Mouse (Mus musculus) spleen, adult 12 weeks (tissue): ENCODE measurements around the gene Trp53i11.

Source experiments
- DNase-seq: peaks from one replicate; pipeline ENCODE4 v3.0.0; 2022; ENCODE audit warnings: low spot score

Trp53i11 gene

GRCm38 (mm10) chr2:93242166-93242565, 54.8 kb downstream of the Trp53i11 start:
- no peak for DNase-seq

DNA sequence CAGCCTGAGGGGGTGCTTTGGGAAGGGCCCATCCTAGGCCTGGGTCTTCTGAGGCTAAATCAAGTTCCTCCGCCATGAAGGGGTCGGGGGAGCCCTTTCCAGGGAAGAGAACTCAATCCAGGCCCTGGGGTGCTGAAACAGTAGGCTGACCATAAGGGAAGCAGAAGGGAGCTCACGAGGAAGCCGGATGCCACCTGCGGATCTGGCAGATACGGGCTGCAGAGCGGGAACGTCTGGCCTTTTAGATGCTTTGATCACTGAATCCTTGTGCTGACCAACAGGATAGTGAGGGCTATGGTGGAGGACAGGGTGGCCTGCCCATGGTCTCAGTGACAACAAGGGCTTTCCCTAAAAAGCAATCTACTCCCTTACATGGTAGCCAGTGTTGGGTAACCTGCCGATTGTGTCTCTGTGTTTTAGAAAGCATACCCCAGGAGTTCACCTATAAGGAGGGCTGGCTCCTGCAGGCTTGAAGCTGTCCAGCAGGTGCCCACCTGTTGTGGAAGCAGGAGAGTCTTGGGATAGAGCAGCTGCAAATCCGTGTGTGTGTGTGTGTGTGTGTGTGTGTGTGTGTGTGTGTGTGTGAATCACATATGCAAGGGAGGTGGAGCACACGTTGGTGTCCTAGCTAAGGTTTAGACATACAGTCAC, 56.2 kb downstream of the Trp53i11 start:
- DNase-seq: no peak

DNA sequence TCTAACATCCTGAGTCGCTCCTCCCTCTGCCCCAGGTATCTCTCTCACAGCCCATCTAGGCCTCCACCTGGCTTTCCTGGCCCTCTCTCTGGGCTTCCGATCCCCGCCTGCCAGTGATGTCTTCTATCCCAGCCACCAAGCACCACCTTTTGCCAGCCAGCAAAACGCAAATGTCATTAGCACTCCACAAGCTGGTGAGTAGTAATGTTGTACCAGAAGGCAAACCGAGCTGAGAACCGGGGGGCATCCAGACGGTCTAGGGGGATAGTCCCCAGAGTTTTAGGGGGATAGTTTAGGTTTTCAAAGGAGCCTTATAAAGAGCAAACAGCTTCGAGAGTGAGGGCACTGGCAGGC, 56.7 kb downstream of the Trp53i11 start:
- no peak for DNase-seq

- no peak for DNase-seq
These were observed 61.7 kb downstream of the Trp53i11 start for GRCm38 (mm10) chr2:93249058-93249457.

DNA sequence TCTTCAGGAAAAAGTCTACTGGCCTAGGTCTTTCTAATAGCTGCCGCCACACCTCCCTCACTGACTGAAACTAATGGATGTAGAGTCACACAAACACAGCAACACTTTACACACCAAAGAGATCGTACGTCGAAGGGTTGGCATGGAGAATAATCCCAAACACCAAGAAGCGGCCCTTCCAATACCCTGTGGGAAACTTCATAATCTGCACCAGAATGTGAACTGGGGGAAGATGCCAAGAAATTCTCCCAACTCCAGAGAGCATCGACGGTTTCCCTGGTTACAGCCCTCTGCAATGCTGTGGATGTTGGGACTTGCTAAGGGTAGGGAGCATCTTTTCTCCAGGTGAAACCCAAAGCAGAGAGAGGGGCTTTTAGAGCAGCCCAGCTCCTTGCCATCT, 63.3 kb downstream of the Trp53i11 start:
- DNase-seq: no peak
